Mouse (Mus musculus) adipocyte (in vitro differentiated cells): ENCODE measurements around the gene Dmkn.
"Not testable (repeated sequence)": the region's sequence is repeated elsewhere in the genome, so short reads cannot be mapped to it uniquely, and the experiment has no call there.

Experiments used
- DNase-seq: peaks from one replicate; pipeline ENCODE4 v3.0.0-alpha.2; 2016; ENCODE audit warnings: low spot score

Dmkn gene

DNA sequence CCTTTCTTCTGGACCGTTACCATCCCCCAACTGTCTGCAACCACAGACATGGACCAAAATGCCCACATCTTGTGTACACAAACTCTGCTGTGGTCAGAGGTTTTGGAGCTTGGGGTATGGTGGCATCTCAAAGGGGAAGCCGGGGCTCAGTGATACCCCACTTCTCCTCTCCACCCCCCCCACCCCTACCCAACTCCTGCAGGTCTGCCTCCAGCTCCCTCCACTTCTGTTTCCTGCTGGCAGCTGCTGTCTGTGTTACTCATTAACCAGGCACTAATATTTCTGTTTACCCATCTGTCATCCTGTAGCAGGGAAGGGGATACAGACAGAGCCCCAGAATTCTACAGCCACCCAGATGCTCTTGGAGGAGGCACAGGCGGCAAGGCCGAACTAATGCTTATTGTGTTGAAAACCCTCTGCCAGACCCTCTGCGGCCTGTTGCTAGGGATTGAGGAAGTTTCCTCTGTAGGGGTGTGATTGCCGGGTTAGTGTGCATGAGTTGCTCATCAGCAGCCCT, 48.8 kb downstream of the Dmkn start:
- DNase-seq = no peak

DNA sequence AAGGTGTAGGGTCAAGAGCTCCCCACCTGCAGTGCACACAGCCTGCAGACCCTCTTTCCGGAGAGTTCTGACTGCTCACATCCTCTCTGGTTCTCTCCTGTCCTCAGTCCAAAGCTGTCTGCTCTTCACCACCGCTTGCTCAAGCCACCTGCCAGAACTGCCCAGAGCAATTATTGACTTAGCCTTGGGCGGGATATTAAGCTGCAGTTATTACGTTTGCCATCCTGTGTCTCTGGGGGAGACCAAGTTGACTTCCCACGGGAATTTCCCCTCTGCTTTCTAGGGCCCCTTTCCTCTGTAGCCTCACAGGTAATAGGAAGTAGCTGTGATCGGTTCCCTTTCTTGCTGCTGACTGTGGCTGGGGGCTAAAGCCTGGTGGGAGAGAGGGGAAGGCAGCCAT, 56.6 kb downstream of the Dmkn start:
- DNase-seq = no peak

DNA sequence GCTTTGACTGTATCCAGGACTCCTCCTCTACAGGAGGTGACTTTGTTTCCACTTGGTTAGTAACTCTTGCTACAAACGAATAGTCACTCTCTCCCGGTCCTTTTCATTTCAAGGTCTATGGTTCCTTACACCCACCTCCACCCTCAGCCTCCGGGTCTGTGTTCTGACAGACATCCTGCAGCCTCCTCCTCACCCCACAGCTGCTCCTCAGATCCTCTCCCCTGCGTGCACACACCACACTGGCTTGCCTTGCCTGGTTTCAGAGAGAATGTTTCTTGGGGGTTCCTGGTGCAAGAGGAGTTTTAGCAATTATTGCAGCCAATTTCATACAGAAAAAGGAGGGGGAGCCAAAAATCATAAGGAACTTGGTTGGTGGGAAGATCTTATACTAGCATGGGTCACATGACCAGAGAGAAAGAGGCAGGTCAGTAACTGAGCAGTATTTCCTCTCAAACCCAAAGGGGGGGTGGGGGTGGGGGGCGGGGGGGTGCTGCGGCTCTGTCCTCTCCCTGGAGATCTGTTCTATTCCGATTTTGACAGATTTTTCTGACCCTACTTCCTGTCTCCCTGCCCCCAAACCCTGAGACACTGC, 57.4 kb downstream of the Dmkn start:
- peak; percentile 34 for DNase-seq

DNA sequence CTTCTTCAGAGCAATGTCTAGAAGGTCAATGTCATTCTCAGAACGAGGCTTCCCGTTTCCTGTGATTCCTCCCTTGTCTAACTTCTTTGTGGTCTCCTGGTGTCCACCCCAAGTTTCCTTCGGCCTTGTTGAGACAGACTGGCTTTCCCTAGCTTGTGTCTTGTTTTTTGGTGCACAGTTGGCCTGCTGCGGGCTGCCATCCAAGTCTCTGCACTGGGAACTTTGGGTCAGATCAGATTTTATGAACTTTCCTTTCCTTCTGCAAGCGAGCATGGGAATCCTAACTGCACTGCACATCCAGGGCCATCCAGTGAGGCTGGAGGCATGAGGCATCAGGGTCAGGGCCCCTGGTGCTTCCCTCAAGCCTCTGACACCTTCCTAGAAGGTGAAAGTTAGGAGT, 58.0 kb downstream of the Dmkn start:
- peak; percentile 89 for DNase-seq

DNA sequence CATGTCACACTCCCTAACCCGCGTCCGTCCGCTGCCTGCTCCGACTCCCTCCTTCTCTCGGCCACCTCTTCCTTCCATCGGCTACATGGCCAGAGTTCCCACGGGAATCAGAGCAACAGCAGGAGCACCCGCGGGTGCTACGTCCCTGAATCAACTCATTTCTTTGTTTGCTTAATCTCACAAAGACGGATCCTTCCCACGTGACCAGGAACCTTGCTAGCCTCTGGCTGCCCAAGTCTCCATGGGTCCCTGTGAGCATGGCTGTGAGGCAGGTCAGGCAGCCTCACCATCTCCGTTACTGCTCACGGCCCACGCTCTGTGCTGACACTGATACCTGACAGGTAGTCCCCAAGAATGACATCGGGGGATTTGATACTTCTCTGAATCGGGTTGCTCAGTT, 60.1 kb downstream of the Dmkn start, which contains the start of gene Ffar2:
Ffar2 (minus strand) TSS at position 101 of the 400 bp plus-strand sequence.
- no peak for DNase-seq

DNA sequence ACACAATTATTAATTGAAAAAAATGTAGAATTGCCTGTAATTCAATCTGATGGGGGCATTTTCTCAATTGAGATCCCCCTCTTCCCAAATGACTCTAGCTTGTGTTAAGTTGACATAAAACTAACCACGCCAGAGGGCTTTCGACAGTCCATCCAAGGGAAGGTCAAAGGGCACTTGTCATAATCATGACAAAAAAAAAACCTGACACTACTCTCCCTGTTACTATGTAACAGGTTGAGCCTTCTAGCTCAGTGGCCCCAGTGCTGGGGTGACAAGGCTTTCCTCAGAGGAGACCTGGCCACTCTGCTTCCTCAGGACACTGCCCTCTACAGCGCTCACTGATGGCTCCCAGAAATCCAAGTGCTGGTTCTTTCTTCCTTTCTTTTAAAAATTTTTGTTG, 60.8 kb downstream of the Dmkn start:
- no peak for DNase-seq

DNA sequence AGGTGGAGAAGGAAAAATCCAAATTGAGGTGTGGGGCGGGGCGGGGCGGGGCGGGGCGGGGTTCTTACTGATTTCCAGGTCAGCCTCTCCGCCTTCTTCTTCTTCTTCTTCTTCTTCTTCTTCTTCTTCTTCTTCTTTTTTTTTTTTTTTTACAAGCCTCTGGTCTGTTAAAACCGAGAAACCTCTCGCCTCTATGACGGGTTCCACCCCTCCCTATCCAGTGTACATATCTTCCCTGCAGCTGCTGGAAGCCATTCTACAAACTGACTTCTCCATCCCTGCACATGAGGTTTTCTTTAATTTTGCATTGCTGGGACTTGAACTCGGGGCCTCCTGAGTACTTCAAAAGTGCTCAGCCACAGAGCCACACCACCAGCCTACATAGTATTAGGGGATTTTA, 63.1 kb downstream of the Dmkn start:
- DNase-seq = no peak

DNA sequence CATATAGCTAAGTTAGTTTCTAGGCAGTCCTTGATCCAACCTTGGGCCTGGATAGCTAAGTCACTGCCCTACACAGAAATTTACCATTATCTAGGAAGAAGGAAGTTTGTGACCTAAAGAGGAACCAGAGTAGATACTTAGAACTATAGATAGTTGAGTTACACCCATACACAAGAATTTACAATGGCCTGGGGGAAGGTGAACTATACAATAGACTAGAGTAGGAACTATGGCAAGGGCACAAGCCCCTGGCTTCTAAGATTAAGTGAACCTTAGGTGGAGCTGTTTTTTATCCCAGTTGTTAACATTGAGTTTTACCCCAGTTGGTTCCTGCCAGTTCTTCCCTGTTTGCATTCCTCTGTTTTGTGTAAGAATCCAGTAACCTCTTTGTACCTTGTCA, 65.3 kb downstream of the Dmkn start:
- not testable (repeated sequence) for DNase-seq

DNA sequence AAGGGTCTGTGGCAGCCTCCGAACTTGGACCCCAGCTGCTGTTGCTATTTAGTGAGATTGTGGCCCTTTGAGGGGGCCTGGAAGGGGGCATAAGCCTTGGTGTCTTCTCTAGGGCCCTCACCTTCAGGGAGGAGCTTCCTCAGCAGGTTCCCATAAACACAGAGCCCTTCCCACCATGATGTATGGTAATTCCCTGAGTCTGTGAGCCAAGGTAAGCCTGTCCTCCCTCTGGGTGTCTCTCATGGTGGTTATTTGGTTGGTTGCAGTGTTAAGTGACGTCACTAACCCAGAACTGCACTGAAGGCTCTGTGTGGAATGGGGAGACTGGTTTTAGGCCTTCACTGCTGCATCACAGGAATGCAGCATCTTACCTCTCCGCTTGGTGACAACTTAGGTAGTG, 65.9 kb downstream of the Dmkn start:
- no peak for DNase-seq
